Mouse (Mus musculus) liver, embryonic 13.5 days (tissue): ENCODE data around the gene St6galnac3. TPM values are rescaled to one million over a fixed set of nuclear protein-coding genes. Genes with fewer than 3 reads are reported as not detected.

ENCODE experiments used
- ATAC-seq: fragments of 200-750 bp; cut with Nextera tagmentation; 2 replicates; pipeline ENCODE4 v1.8.0; 2017; ENCODE audit warnings: low read depth, mild to moderate bottlenecking, moderate number of reproducible peaks, moderate library complexity
- DNase-seq: peaks from one replicate; pipeline ENCODE4 v3.0.0; 2022
- H3K27ac ChIP-seq: fragments of 300-500 bp; sonication (generic); 2 replicates; pipeline ENCODE4 v1.5.1; 2015; ENCODE audit warnings: moderate library complexity, mild to moderate bottlenecking, inconsistent platforms
- H3K27me3 ChIP-seq: fragments of 300-500 bp; sonication (generic); 2 replicates; pipeline ENCODE4 v1.6.1; 2015; ENCODE audit warnings: mild to moderate bottlenecking, inconsistent platforms
- H3K36me3 ChIP-seq: fragments of 300-500 bp; sonication (generic); 2 replicates; pipeline ENCODE4 v1.6.1; 2015; ENCODE audit warnings: mild to moderate bottlenecking, inconsistent platforms
- H3K4me1 ChIP-seq: fragments of 300-500 bp; sonication (generic); replicated peaks from 2 replicates; pipeline ENCODE4 v1.6.1; 2015; ENCODE audit warnings: inconsistent platforms
- H3K4me2 ChIP-seq: fragments of 300-500 bp; sonication (generic); 2 replicates; pipeline ENCODE4 v1.6.1; 2015; ENCODE audit warnings: inconsistent platforms, mild to moderate bottlenecking, moderate library complexity
- H3K4me3 ChIP-seq: fragments of 300-500 bp; sonication (generic); replicated peaks from 2 replicates; pipeline ENCODE4 v1.5.1; 2015; ENCODE audit warnings: mild to moderate bottlenecking, inconsistent platforms
- H3K9ac ChIP-seq: fragments of 300-500 bp; sonication (generic); 2 replicates; pipeline ENCODE4 v1.6.1; 2015; ENCODE audit warnings: mild to moderate bottlenecking, inconsistent platforms
- H3K9me3 ChIP-seq: fragments of 300-500 bp; sonication (generic); replicated peaks from 2 replicates; pipeline ENCODE4 v1.6.1; 2016; ENCODE audit warnings: inconsistent platforms
- WGBS: fragments of 180-500 bp; shearing (Covaris S2); methylation state at CpG from one replicate; pipeline ENCODE4 v1.1.7; 2015; ENCODE audit not compliant: insufficient replicate concordance; 5-methylcytosine and 5-hydroxymethylcytosine counted together
- polyA plus RNA-seq: library from polyadenylated mRNA; unstranded; fragments of >200 nt; fragmentation: Nextera tagmentation; extraction: Ambion mirVana; gene quantifications from 2 replicates; pipeline ENCODE4 v1.2.1, GENCODE M21; 2015

The St6galnac3 gene
- polyA plus RNA-seq, 1 experiment from 2014 or later: 8.3 TPM

- no peaks in the 10 kb centered on the region for H3K36me3 ChIP-seq
- H3K27ac ChIP-seq: no peak overlapping the region
- H3K9ac ChIP-seq: no peak overlapping the region
- WGBS: 77% methylated on average over 10 of the region's 10 CpGs
- ATAC-seq (no peak), DNase-seq (no peak)
- no peak overlapping the region for H3K4me2 ChIP-seq
- no peaks in the 10 kb centered on the region for H3K9me3 ChIP-seq
- H3K4me1 ChIP-seq: peaks cover 4% of the 10 kb centered on the region
- H3K4me3 ChIP-seq: no peak overlapping the region
- H3K27me3 ChIP-seq: no peaks in the 10 kb centered on the region
Observed at GRCm38 (mm10) chr3:153238381-153238780, 486.6 kb downstream of the St6galnac3 start.

GRCm38 (mm10) chr3:153236262-153236661, 488.7 kb downstream of the St6galnac3 start:
- ATAC-seq: no peak
- Histone ChIP-seq H3K36me3 (no peaks in the 10 kb centered on the region), H3K9ac (no peak overlapping the region), H3K4me2 (no peak overlapping the region), H3K27me3 (no peaks in the 10 kb centered on the region), H3K9me3 (no peaks in the 10 kb centered on the region), H3K27ac (no peak overlapping the region), H3K4me3 (no peak overlapping the region), H3K4me1 (peaks cover 4% of the 10 kb centered on the region)
- no peak for DNase-seq
- WGBS: 76% methylated on average over 9 of the region's 9 CpGs

- H3K4me2 ChIP-seq: no peak overlapping the region
- WGBS: 70% methylated on average over 10 of the region's 10 CpGs
- peak overlapping the region; percentile 47; the same call in 1 of the 2 replicates for H3K27ac ChIP-seq
Observed at GRCm38 (mm10) chr3:153222611-153223402, 502.2 kb downstream of the St6galnac3 start.

GRCm38 (mm10) chr3:153219391-153219790, 505.6 kb downstream of the St6galnac3 start:
- H3K4me2 ChIP-seq: no peak overlapping the region
- no peak for DNase-seq
- 0 out of 2 replicates have a peak, but pooled peaks cover 4% of the 10 kb centered on the region for H3K9me3 ChIP-seq
- no peaks in the 10 kb centered on the region for H3K36me3 ChIP-seq
- H3K27me3 ChIP-seq: no peaks in the 10 kb centered on the region
- H3K4me1 ChIP-seq: no peaks in the 10 kb centered on the region
- 56% methylated on average over 2 of the region's 2 CpGs for WGBS
- H3K4me3 ChIP-seq: no peak overlapping the region
- H3K9ac ChIP-seq: no peak overlapping the region
- no peak overlapping the region for H3K27ac ChIP-seq
- no peak for ATAC-seq

More at GRCm38 (mm10) chr3:153222611-153223402, 502.2 kb downstream of the St6galnac3 start:
- no peaks in the 10 kb centered on the region for H3K4me1 ChIP-seq
- DNase-seq (no peak), ATAC-seq (peak; percentile 64)
- no peak overlapping the region for H3K4me3 ChIP-seq
- H3K9me3 ChIP-seq: no peaks in the 10 kb centered on the region
- no peaks in the 10 kb centered on the region for H3K36me3 ChIP-seq
- H3K9ac ChIP-seq: no peak overlapping the region
- no peaks in the 10 kb centered on the region for H3K27me3 ChIP-seq

- no peak overlapping the region for H3K9ac ChIP-seq
- no peak overlapping the region for H3K27ac ChIP-seq
- ATAC-seq: no peak
- no peaks in the 10 kb centered on the region for H3K27me3 ChIP-seq
- DNase-seq: no peak
- H3K36me3 ChIP-seq: no peaks in the 10 kb centered on the region
- no peaks in the 10 kb centered on the region for H3K9me3 ChIP-seq
- no peaks in the 10 kb centered on the region for H3K4me1 ChIP-seq
- H3K4me2 ChIP-seq: no peak overlapping the region
- WGBS: 48% methylated on average over 2 of the region's 2 CpGs
- no peak overlapping the region for H3K4me3 ChIP-seq
Observed at GRCm38 (mm10) chr3:153208186-153208585, 516.8 kb downstream of the St6galnac3 start.

- Histone ChIP-seq H3K4me1 (no peaks in the 10 kb centered on the region), H3K4me2 (no peak overlapping the region), H3K36me3 (no peaks in the 10 kb centered on the region), H3K4me3 (no peak overlapping the region), H3K9ac (no peak overlapping the region), H3K9me3 (no peaks in the 10 kb centered on the region), H3K27ac (no peak overlapping the region), H3K27me3 (no peaks in the 10 kb centered on the region)
- WGBS: 74% methylated on average over 5 of the region's 5 CpGs
- ATAC-seq (no peak), DNase-seq (no peak)
Observed at GRCm38 (mm10) chr3:153204046-153204445, 520.9 kb downstream of the St6galnac3 start.

GRCm38 (mm10) chr3:153201835-153202234, 523.1 kb downstream of the St6galnac3 start:
- Histone ChIP-seq H3K4me3 (no peak overlapping the region), H3K27ac (no peak overlapping the region), H3K4me2 (no peak overlapping the region), H3K4me1 (no peaks in the 10 kb centered on the region), H3K9ac (no peak overlapping the region), H3K9me3 (no peaks in the 10 kb centered on the region), H3K27me3 (no peaks in the 10 kb centered on the region), H3K36me3 (no peaks in the 10 kb centered on the region)
- WGBS: 76% methylated on average over 10 of the region's 10 CpGs
- no peak for DNase-seq
- no peak for ATAC-seq

GRCm38 (mm10) chr3:153200801-153201200, 524.2 kb downstream of the St6galnac3 start:
- no peak for ATAC-seq
- H3K4me2 ChIP-seq: no peak overlapping the region
- H3K9ac ChIP-seq: no peak overlapping the region
- no peak overlapping the region for H3K27ac ChIP-seq
- no peaks in the 10 kb centered on the region for H3K36me3 ChIP-seq
- no peaks in the 10 kb centered on the region for H3K4me1 ChIP-seq
- no peaks in the 10 kb centered on the region for H3K9me3 ChIP-seq
- H3K4me3 ChIP-seq: no peak overlapping the region
- DNase-seq: no peak
- WGBS: 82% methylated on average over 12 of the region's 12 CpGs
- H3K27me3 ChIP-seq: no peaks in the 10 kb centered on the region

GRCm38 (mm10) chr3:153200076-153200475, 524.9 kb downstream of the St6galnac3 start:
- no peak for DNase-seq
- WGBS: 87% methylated on average over 11 of the region's 11 CpGs
- no peak overlapping the region for H3K4me3 ChIP-seq
- no peaks in the 10 kb centered on the region for H3K36me3 ChIP-seq
- no peak for ATAC-seq
- H3K4me1 ChIP-seq: no peaks in the 10 kb centered on the region
- no peaks in the 10 kb centered on the region for H3K9me3 ChIP-seq
- H3K27ac ChIP-seq: no peak overlapping the region
- no peaks in the 10 kb centered on the region for H3K27me3 ChIP-seq
- H3K9ac ChIP-seq: no peak overlapping the region
- H3K4me2 ChIP-seq: no peak overlapping the region

- no peaks in the 10 kb centered on the region for H3K9me3 ChIP-seq
- WGBS: 74% methylated on average over 8 of the region's 8 CpGs
- no peak overlapping the region for H3K9ac ChIP-seq
- no peaks in the 10 kb centered on the region for H3K4me1 ChIP-seq
- ATAC-seq: no peak
- no peak overlapping the region for H3K4me2 ChIP-seq
- H3K36me3 ChIP-seq: no peaks in the 10 kb centered on the region
- H3K4me3 ChIP-seq: no peak overlapping the region
- H3K27me3 ChIP-seq: no peaks in the 10 kb centered on the region
- no peak overlapping the region for H3K27ac ChIP-seq
- no peak for DNase-seq
Observed at GRCm38 (mm10) chr3:153199251-153199650, 525.7 kb downstream of the St6galnac3 start.

GRCm38 (mm10) chr3:153198514-153198913, 526.5 kb downstream of the St6galnac3 start:
- H3K9me3 ChIP-seq: no peaks in the 10 kb centered on the region
- WGBS: 70% methylated on average over 4 of the region's 4 CpGs
- no peaks in the 10 kb centered on the region for H3K4me1 ChIP-seq
- no peak for ATAC-seq
- no peak overlapping the region for H3K9ac ChIP-seq
- H3K27me3 ChIP-seq: no peaks in the 10 kb centered on the region
- H3K27ac ChIP-seq: no peak overlapping the region
- H3K36me3 ChIP-seq: no peaks in the 10 kb centered on the region
- no peak for DNase-seq
- no peak overlapping the region for H3K4me2 ChIP-seq
- H3K4me3 ChIP-seq: no peak overlapping the region

- no peaks in the 10 kb centered on the region for H3K36me3 ChIP-seq
- no peak overlapping the region for H3K27ac ChIP-seq
- H3K4me1 ChIP-seq: no peaks in the 10 kb centered on the region
- 70% methylated on average over 7 of the region's 7 CpGs for WGBS
- H3K9me3 ChIP-seq: no peaks in the 10 kb centered on the region
- H3K27me3 ChIP-seq: no peaks in the 10 kb centered on the region
- no peak overlapping the region for H3K4me2 ChIP-seq
- no peak overlapping the region for H3K9ac ChIP-seq
- no peak for DNase-seq
- no peak for ATAC-seq
- no peak overlapping the region for H3K4me3 ChIP-seq
Observed at GRCm38 (mm10) chr3:153193025-153193424, 531.9 kb downstream of the St6galnac3 start.
